Mouse (Mus musculus) lung, postnatal 0 days (tissue): ENCODE measurements around the gene Mthfd1l.

Source experiments
- CTCF ChIP-seq: IDR thresholded peaks from 2 replicates; pipeline ENCODE4 v1.5.1; 2016; ENCODE audit warnings: antibody characterized with exemption, mild to moderate bottlenecking
- EP300 ChIP-seq: IDR thresholded peaks from 2 replicates; pipeline ENCODE4 v1.6.1; 2016; ENCODE audit warnings: antibody characterized with exemption, mild to moderate bottlenecking, control low read depth

GRCm38 (mm10) chr10:3993365-3994102 lies 20.6 kb downstream of the Mthfd1l start:
- TF ChIP-seq EP300 (no peak), CTCF (no peak)
